Mouse (Mus musculus): ENCODE measurements at regions not wholly inside any gene's neighbourhood (a gene's known extent, or its start where the extent isn't known, plus 50 kb on each side); places are given as distances from the start of the nearest gene placed in this dataset.

GRCm38 (mm10) chr13:43864153-43864861, 79.7 kb downstream of the Cd83 start:
- no peak; the same call in 1 of the 2 replicates for TF ChIP-seq CTCF (conservative IDR thresholded peaks at IDR 0.05; ENCODE audit: low read length)
- no peak for TF ChIP-seq POU5F1 (IDR thresholded peaks at IDR 0.05; ENCODE audit: borderline replicate concordance, low read length)

Measured in E14TG2a.4 (cell line).